Mouse (Mus musculus) intestine, postnatal 0 days (tissue): ENCODE results near the gene Klk1b8. TPM values are rescaled to one million over a fixed set of nuclear protein-coding genes. Genes with fewer than 3 reads are reported as not detected.

Experiments used
- ATAC-seq: fragments of 200-750 bp; cut with Nextera tagmentation; 2 replicates; pipeline ENCODE4 v1.8.0; 2017; ENCODE audit warnings: mild to moderate bottlenecking, moderate TSS enrichment, moderate library complexity
- H3K27ac ChIP-seq: fragments of 300-500 bp; sonication (generic); 2 replicates; pipeline ENCODE4 v1.5.1; 2014; ENCODE audit warnings: mild to moderate bottlenecking, low read depth, low read length, moderate library complexity
- H3K27me3 ChIP-seq: fragments of 300-500 bp; sonication (generic); replicated peaks from 2 replicates; pipeline ENCODE4 v1.6.1; 2014; ENCODE audit warnings: low read length, mixed read lengths; ENCODE audit not compliant: control insufficient read depth, insufficient read depth
- H3K36me3 ChIP-seq: fragments of 300-500 bp; sonication (generic); 2 replicates; pipeline ENCODE4 v1.6.1; 2014; ENCODE audit warnings: mild to moderate bottlenecking, moderate library complexity; ENCODE audit not compliant: control insufficient read depth, insufficient read depth
- H3K4me1 ChIP-seq: fragments of 300-500 bp; sonication (generic); replicated peaks from 2 replicates; pipeline ENCODE4 v1.6.1; 2014; ENCODE audit warnings: antibody characterized with exemption, low read length, mixed read lengths; ENCODE audit not compliant: control insufficient read depth, insufficient read depth
- H3K4me2 ChIP-seq: fragments of 300-500 bp; sonication (generic); replicated peaks from 2 replicates; pipeline ENCODE4 v1.6.1; 2014; ENCODE audit warnings: low read depth, mild to moderate bottlenecking, moderate library complexity
- H3K4me3 ChIP-seq: fragments of 300-500 bp; sonication (generic); 2 replicates; pipeline ENCODE4 v1.5.1; 2014; ENCODE audit warnings: low read depth, low read length
- H3K9ac ChIP-seq: fragments of 300-500 bp; sonication (generic); 2 replicates; pipeline ENCODE4 v1.6.1; 2014; ENCODE audit warnings: mild to moderate bottlenecking, low read depth, low read length
- H3K9me3 ChIP-seq: fragments of 300-500 bp; sonication (generic); 2 replicates; pipeline ENCODE4 v1.6.1; 2016; ENCODE audit warnings: mixed run types; ENCODE audit not compliant: control insufficient read depth
- CTCF ChIP-seq: sonication (generic); IDR thresholded peaks from 2 replicates; pipeline ENCODE4 v1.5.1; 2016; ENCODE audit warnings: low read depth, mild to moderate bottlenecking, control low read depth, antibody characterized with exemption, moderate library complexity
- WGBS: fragments of 180-500 bp; shearing (Covaris S2); extraction: QIAGEN DNeasy Blood & Tissue Kit; methylation state at CpG from one replicate; pipeline ENCODE4 v1.1.7; 2014; 5-methylcytosine and 5-hydroxymethylcytosine counted together
- polyA plus RNA-seq: library from polyadenylated mRNA; unstranded; fragments of >200 nt; fragmentation: Nextera tagmentation; extraction: Ambion mirVana; gene quantifications from 2 replicates; pipeline ENCODE4 v1.2.1, GENCODE M21; 2015

Klk1b8 gene
- polyA plus RNA-seq, 1 experiment from 2014 or later, result not detected

DNA sequence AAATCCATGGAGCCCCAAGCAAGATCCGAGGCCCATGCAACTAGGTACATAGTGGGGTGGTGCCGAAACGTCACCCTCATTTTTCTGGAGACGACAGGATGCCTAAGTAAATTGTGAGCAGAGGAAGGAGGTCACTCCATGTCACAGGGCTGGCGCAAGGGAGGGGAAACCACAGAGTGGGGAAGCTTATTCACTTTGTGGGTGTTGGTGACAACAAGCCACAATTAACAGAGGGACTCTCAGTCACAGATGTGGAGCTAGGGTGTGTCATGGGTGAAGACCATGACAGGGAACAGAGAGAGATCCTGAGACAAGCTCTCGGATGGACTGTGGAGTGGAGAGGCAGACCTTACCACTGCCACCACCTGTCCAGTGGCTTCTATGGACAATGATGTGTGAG lies 29.4 kb upstream of the Klk1b8 start:
- H3K4me1 ChIP-seq, result no peaks in the 10 kb centered on the region
- H3K27me3 ChIP-seq, result no peaks in the 10 kb centered on the region
- H3K9ac ChIP-seq, result no peak overlapping the region
- ATAC-seq, result no peak
- WGBS, result 75% methylated on average over 6 of the region's 6 CpGs
- H3K9me3 ChIP-seq, result no peaks in the 10 kb centered on the region
- no peaks in the 10 kb centered on the region for H3K36me3 ChIP-seq
- no peak overlapping the region for H3K4me3 ChIP-seq
- TF ChIP-seq CTCF, result no peak
- H3K4me2 ChIP-seq, result no peak overlapping the region
- no peak overlapping the region for H3K27ac ChIP-seq

DNA sequence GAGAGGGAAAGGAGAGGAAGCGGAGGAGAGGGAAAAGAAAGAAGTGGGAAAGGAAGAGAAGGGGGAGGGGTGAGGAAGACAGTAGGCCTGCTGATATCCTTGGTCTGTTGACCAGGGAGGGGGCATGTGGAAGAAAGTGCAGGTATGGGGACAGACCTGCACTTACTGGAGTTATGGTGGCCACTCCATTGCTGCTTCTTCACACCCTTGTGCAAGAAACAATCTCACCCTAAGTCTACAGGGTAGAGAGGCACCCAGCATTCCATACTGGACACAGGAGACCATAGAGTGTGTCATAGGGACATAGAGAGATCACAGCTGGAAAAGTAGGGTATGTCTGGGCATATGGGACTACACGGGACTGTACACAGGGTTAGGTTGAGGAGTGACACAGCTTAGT lies 28.5 kb upstream of the Klk1b8 start:
- Histone ChIP-seq H3K27ac (no peak overlapping the region), H3K4me1 (no peaks in the 10 kb centered on the region), H3K27me3 (no peaks in the 10 kb centered on the region), H3K9me3 (no peaks in the 10 kb centered on the region), H3K4me3 (no peak overlapping the region), H3K4me2 (no peak overlapping the region), H3K36me3 (no peaks in the 10 kb centered on the region), H3K9ac (no peak overlapping the region)
- no peak for ATAC-seq
- TF ChIP-seq CTCF, result no peak
- 74% methylated on average over 2 of the region's 2 CpGs for WGBS

DNA sequence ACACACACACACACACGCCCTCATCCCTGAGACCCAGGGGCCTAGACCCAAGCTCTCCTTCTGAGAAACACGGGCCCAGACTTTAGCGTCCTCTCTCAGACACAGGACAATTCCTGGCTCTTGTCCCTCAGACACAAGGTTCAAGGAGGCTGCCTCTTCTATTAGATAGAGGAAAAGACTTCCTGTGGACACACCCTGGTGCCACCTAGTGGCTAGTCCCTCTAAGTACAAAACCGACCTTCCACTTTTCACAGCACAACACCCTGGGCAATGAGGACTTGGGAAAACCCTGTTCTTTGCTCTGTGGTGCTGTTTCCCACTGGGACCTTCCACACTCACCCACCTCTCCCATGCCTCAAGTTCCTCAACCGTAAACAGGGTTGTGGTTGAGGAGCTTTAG lies 24.5 kb upstream of the Klk1b8 start:
- ATAC-seq, result no peak
- H3K27me3 ChIP-seq, result no peaks in the 10 kb centered on the region
- no peak overlapping the region for H3K4me2 ChIP-seq
- H3K4me1 ChIP-seq, result no peaks in the 10 kb centered on the region
- no peaks in the 10 kb centered on the region for H3K9me3 ChIP-seq
- no peaks in the 10 kb centered on the region for H3K36me3 ChIP-seq
- H3K27ac ChIP-seq, result no peak overlapping the region
- no peak overlapping the region for H3K9ac ChIP-seq
- 74% methylated on average over 5 of the region's 5 CpGs for WGBS
- TF ChIP-seq CTCF, result peak; percentile 59
- H3K4me3 ChIP-seq, result no peak overlapping the region

DNA sequence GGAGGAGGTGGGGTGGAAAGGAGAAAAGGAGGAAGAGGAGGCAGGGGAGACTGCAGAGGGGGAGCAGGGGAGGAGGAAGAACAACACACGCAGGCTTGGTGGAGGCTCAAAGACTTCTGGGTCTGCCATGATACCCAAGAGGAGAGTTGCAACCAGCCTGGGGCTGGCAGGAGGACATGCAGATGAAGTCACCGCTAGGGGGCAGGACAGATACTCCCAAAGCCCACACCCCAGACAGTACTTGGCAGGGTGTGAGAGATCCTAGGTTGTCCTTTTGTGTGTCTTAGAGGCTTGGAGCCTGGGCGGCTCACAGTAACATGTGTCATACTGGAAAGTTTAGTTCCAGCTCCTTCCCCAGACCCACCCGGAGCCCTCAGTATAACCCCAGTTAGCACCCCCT lies 21.9 kb upstream of the Klk1b8 start:
- Histone ChIP-seq H3K4me1 (no peaks in the 10 kb centered on the region), H3K9me3 (no peaks in the 10 kb centered on the region), H3K27ac (no peak overlapping the region), H3K4me3 (no peak overlapping the region), H3K9ac (no peak overlapping the region), H3K36me3 (no peaks in the 10 kb centered on the region), H3K27me3 (no peaks in the 10 kb centered on the region), H3K4me2 (no peak overlapping the region)
- WGBS, result 42% methylated on average over 4 of the region's 4 CpGs
- peak; percentile 58 for TF ChIP-seq CTCF
- ATAC-seq, result no peak

DNA sequence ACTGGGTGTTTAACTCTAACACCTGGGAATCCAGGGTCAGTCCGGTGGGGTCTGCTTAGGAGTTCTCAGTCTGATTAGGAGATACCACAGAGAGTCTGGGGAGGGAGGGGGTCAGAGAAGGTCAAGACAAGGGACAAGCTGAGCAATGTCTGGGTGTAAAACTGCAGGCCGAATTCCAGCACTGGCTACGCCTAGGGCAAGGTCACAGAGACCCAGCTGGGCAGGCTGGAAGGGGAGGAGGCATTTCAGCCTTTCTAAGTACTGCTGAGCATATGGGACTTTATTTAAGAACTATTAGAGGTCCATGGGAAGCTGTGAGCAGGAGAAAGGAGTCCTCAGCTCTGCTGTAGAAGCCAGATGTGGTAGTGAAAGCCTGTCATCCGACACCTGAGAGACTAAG lies 18.1 kb upstream of the Klk1b8 start:
- Histone ChIP-seq H3K27me3 (no peaks in the 10 kb centered on the region), H3K36me3 (no peaks in the 10 kb centered on the region), H3K4me3 (no peak overlapping the region), H3K9me3 (no peaks in the 10 kb centered on the region), H3K27ac (no peak overlapping the region), H3K9ac (no peak overlapping the region), H3K4me2 (no peak overlapping the region), H3K4me1 (no peaks in the 10 kb centered on the region)
- WGBS, result 44% methylated on average over 4 of the region's 4 CpGs
- ATAC-seq, result no peak
- no peak for TF ChIP-seq CTCF

DNA sequence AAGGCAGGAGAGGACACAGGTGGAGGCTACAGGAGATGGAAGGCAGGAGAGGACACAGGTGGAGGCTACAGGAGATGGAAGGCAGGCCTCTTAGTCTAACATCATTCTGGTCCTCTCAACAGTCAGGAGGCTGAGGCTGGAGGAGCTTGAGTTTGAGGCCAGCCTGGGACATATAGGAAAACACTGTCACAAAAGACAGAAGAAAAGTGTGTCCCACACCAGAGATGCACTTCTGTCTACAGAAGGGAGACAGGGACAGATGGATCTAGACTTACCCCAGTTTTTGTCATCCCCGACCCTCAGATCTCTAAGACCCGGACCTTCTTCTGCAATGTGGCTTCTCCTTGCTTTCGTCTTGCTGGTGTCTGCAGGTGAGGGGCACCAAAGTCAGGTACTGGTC lies 17.0 kb upstream of the Klk1b8 start, which contains the start of gene Klk15:
TSS of gene Klk15 (plus strand) at position 301 of the 400 bp plus-strand sequence.
- H3K27ac ChIP-seq, result no peak within 1 kb of the TSS
- H3K9me3 ChIP-seq, result no peaks in the 10 kb centered on the region
- no peaks in the 10 kb centered on the region for H3K27me3 ChIP-seq
- no peaks in the 10 kb centered on the region for H3K36me3 ChIP-seq
- WGBS, result 82% methylated on average over 3 of the region's 3 CpGs
- H3K9ac ChIP-seq, result no peak within 1 kb of the TSS
- H3K4me2 ChIP-seq, result no peak within 1 kb of the TSS
- ATAC-seq, result no peak
- TF ChIP-seq CTCF, result no peak
- no peak within 1 kb of the TSS for H3K4me3 ChIP-seq
- H3K4me1 ChIP-seq, result no peaks in the 10 kb centered on the region

DNA sequence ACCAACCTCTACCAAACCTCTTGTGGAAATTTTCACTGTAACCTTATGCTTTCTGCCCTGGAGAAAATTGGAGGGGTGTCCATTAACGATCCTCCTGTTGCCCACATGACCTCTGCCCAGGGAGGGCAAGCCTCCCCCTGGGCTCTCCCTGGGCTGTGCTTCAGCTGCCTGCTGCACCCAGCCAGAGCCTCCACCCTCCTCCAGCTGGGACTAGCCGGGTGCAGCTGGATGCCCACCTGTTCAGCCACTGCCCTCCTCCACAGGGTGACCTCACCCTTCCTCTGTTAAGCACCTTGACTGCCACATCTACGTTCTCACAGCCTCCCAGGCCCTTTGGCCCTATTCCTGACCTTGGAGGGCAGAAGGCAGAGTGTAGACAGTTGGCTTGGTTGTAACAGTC lies 15.7 kb upstream of the Klk1b8 start:
- Histone ChIP-seq H3K27me3 (no peaks in the 10 kb centered on the region), H3K4me3 (no peak overlapping the region), H3K9me3 (no peaks in the 10 kb centered on the region), H3K4me1 (no peaks in the 10 kb centered on the region), H3K27ac (no peak overlapping the region), H3K36me3 (no peaks in the 10 kb centered on the region), H3K9ac (no peak overlapping the region), H3K4me2 (no peak overlapping the region)
- no peak for ATAC-seq
- TF ChIP-seq CTCF, result no peak
- 41% methylated on average over 3 of the region's 3 CpGs for WGBS
